ENCODE assay signal across 8 mouse cellular contexts in genomic region chr6:116671031-116671430, GRCm38 (mm10). TPM values are rescaled to one million over a fixed set of nuclear protein-coding genes. Genes with fewer than 3 reads are reported as not detected.
A peak's percentile ranks its signal among the peaks of the same experiment; 100 is the strongest.
DNase-seq lines count a peak whose midpoint lies in the region; ATAC-seq and TF ChIP-seq lines count a peak whose summit lies in the region.

No protein-coding gene starts in this region.

- ATAC-seq in heart, postnatal 0 days (ENCODE audit: insufficient read depth, low read depth): peak; percentile 49
- peak; percentile 50 for ATAC-seq in midbrain, embryonic 12.5 days (ENCODE audit: low FRiP score, low read depth)

- no peaks in the 10 kb centered on the region for H3K36me3 ChIP-seq in heart, adult 2 months (ENCODE audit: control insufficient read depth, insufficient read depth, low read length)
- H3K36me3 ChIP-seq in heart, postnatal 0 days (replicated peaks; ENCODE audit: control insufficient read depth, insufficient read depth, low read length): no peaks in the 10 kb centered on the region
- H3K36me3 ChIP-seq in midbrain, embryonic 12.5 days: no peaks in the 10 kb centered on the region

- no peaks in the 10 kb centered on the region for H3K79me2 ChIP-seq in heart, adult 2 months (replicated peaks; ENCODE audit: control insufficient read depth, insufficient read depth, low read length)

- TF ChIP-seq POLR2A in heart, adult 2 months (IDR thresholded peaks at IDR 0.05; ENCODE audit: insufficient read depth, low read depth, low read length): no peak

- H3K4me2 ChIP-seq in heart, postnatal 0 days (ENCODE audit: low read depth, low read length): no peak overlapping the region
- H3K4me2 ChIP-seq in midbrain, embryonic 12.5 days (replicated peaks): peak overlapping the region; percentile 90

- H3K27me3 ChIP-seq in heart, adult 2 months (ENCODE audit: control insufficient read depth, insufficient read depth, low read length): no peaks in the 10 kb centered on the region
- no peaks in the 10 kb centered on the region for H3K27me3 ChIP-seq in heart, postnatal 0 days (ENCODE audit: control insufficient read depth, insufficient read depth, low read length)
- H3K27me3 ChIP-seq in midbrain, embryonic 12.5 days: peaks cover 21% of the 10 kb centered on the region

- H3K9me3 ChIP-seq in heart, postnatal 0 days (replicated peaks; ENCODE audit: control insufficient read depth, low read length): no peaks in the 10 kb centered on the region
- no peaks in the 10 kb centered on the region for H3K9me3 ChIP-seq in midbrain, embryonic 12.5 days

- intact Hi-C loops in heart, adult 2 months (cut with DNase I): no loop called here

- TF ChIP-seq CTCF in heart, adult 2 months (IDR thresholded peaks at IDR 0.05): 0 out of 2 replicates have a peak, but pooled peaks have one; percentile 26
- peak; percentile 13; the same call in 1 of the 2 replicates for TF ChIP-seq CTCF in heart, postnatal 0 days (IDR thresholded peaks at IDR 0.05; ENCODE audit: low read depth)

- no peak overlapping the region for H3K9ac ChIP-seq in heart, adult 2 months (ENCODE audit: low read depth, low read length)
- no peak overlapping the region for H3K9ac ChIP-seq in heart, postnatal 0 days (replicated peaks; ENCODE audit: low read depth, low read length)
- H3K9ac ChIP-seq in midbrain, embryonic 12.5 days (replicated peaks): peak overlapping the region; percentile 21; the same call in 1 of the 2 replicates

- TF ChIP-seq EP300 in heart, adult 2 months (IDR thresholded peaks at IDR 0.05; ENCODE audit: insufficient read depth, low read depth, low read length): no peak
- TF ChIP-seq EP300 in heart, postnatal 0 days (IDR thresholded peaks at IDR 0.05; ENCODE audit: low read depth): no peak

- WGBS in heart, adult 2 months: 37% methylated on average over 5 of the region's 5 CpGs
- 15% methylated on average over 5 of the region's 5 CpGs for WGBS in heart, postnatal 0 days
- 3% methylated on average over 5 of the region's 5 CpGs for WGBS in midbrain, embryonic 12.5 days

- no peak overlapping the region for H3K4me3 ChIP-seq in heart, adult 2 months
- H3K4me3 ChIP-seq in heart, postnatal 0 days (ENCODE audit: low read depth, low read length): no peak overlapping the region
- no peak overlapping the region for H3K4me3 ChIP-seq in midbrain, embryonic 12.5 days

- no peak overlapping the region for H3K27ac ChIP-seq in heart, adult 2 months
- H3K27ac ChIP-seq in heart, postnatal 0 days (ENCODE audit: low read depth): no peak overlapping the region
- peak overlapping the region; percentile 84 for H3K27ac ChIP-seq in midbrain, embryonic 12.5 days (replicated peaks)

- peak in 1 of 2 experiments; percentile 33 for DNase-seq in heart, adult 2 months
- DNase-seq in heart, adult 9 months (ENCODE audit: low spot score in 2 of 2): no peak
- DNase-seq in MN1 (ENCODE audit: low spot score): peak; percentile 55
- DNase-seq in heart, postnatal 0 days (ENCODE audit: low spot score): peak; percentile 55
- no peak for DNase-seq in layer of hippocampus, postnatal 10 days (ENCODE audit: low spot score in 2 of 2)
- no peak for DNase-seq in right cerebral cortex, postnatal 36 days (ENCODE audit: low spot score in 2 of 2)
- DNase-seq in adrenal gland, adult 2 months: no peak

- H3K4me1 ChIP-seq in heart, adult 2 months (ENCODE audit: control insufficient read depth, insufficient read depth, low read length): no peaks in the 10 kb centered on the region
- H3K4me1 ChIP-seq in heart, postnatal 0 days (ENCODE audit: control insufficient read depth, insufficient read depth): peaks cover 28% of the 10 kb centered on the region; the same call in 1 of the 2 replicates
- peaks cover 62% of the 10 kb centered on the region for H3K4me1 ChIP-seq in midbrain, embryonic 12.5 days

RNA-seq across cellular contexts. Expression of gene Rassf4, which starts 2.7 kb away (rescaled TPM):
- 1 to 10 TPM; 5.8 TPM for total RNA-seq in heart, adult 2 months (2021)
- polyA plus RNA-seq in heart, adult 2 months (2012; rRNA removed): 6.4 and 8.9 TPM in 2 replicates
- total RNA-seq in heart, postnatal 0 days (2014; rRNA removed; ENCODE audit: low replicate concordance): 1.6 and 2.6 TPM in 2 replicates
- 5.9 and 6.0 TPM in 2 replicates for polyA plus RNA-seq in heart, postnatal 0 days (2015; fragmentation: Nextera tagmentation; extraction: Ambion mirVana)
- polyA plus RNA-seq in midbrain, embryonic 12.5 days (2016; fragmentation: Nextera tagmentation; extraction: Ambion mirVana): 31.2 and 35.2 TPM in 2 replicates
- total RNA-seq in layer of hippocampus, postnatal 10 days (2021): 1 to 10 TPM; 4.3 to 4.8 TPM
- 1 to 10 TPM; 3.9 to 7.4 TPM for total RNA-seq in adrenal gland, adult 2 months (2021)
- 2.3 TPM in 2 replicates for polyA plus RNA-seq in adrenal gland, adult 2 months (2012; rRNA removed)

RNA-seq across cellular contexts. Expression of gene Depp1, which starts 20.6 kb away (rescaled TPM):
- total RNA-seq in heart, adult 2 months (2021): 10 to 100 TPM; 53.5 to 86.1 TPM
- polyA plus RNA-seq in heart, adult 2 months (2012; rRNA removed): 32.7 and 53.0 TPM in 2 replicates
- 169 and 347 TPM in 2 replicates for total RNA-seq in heart, postnatal 0 days (2014; rRNA removed; ENCODE audit: low replicate concordance)
- polyA plus RNA-seq in heart, postnatal 0 days (2015; fragmentation: Nextera tagmentation; extraction: Ambion mirVana): 41.3 and 49.6 TPM in 2 replicates
- polyA plus RNA-seq in midbrain, embryonic 12.5 days (2016; fragmentation: Nextera tagmentation; extraction: Ambion mirVana): 4.2 and 7.1 TPM in 2 replicates
- total RNA-seq in layer of hippocampus, postnatal 10 days (2021): 1 to 10 TPM; 1.7 to 3.9 TPM
- 10 to 100 TPM in 1 of 2 experiments, 1 to 10 TPM in 1; 3.8 to 13.4 TPM for total RNA-seq in adrenal gland, adult 2 months (2021)
- 16.6 and 22.8 TPM in 2 replicates for polyA plus RNA-seq in adrenal gland, adult 2 months (2012; rRNA removed)

RNA-seq across cellular contexts. Expression of gene Zfp422, which starts 42.2 kb away (rescaled TPM):
- 10 to 100 TPM; 14.8 to 19.2 TPM for total RNA-seq in heart, adult 2 months (2021)
- polyA plus RNA-seq in heart, adult 2 months (2012; rRNA removed): 13.1 and 27.8 TPM in 2 replicates
- total RNA-seq in heart, postnatal 0 days (2014; rRNA removed; ENCODE audit: low replicate concordance): 29.1 and 33.0 TPM in 2 replicates
- 49.8 and 50.7 TPM in 2 replicates for polyA plus RNA-seq in heart, postnatal 0 days (2015; fragmentation: Nextera tagmentation; extraction: Ambion mirVana)
- 295 and 296 TPM in 2 replicates for polyA plus RNA-seq in midbrain, embryonic 12.5 days (2016; fragmentation: Nextera tagmentation; extraction: Ambion mirVana)
- total RNA-seq in layer of hippocampus, postnatal 10 days (2021): 10 to 100 TPM; 28.9 to 30.0 TPM
- 10 to 100 TPM; 14.8 to 22.9 TPM for total RNA-seq in adrenal gland, adult 2 months (2021)
- 5.0 and 6.6 TPM in 2 replicates for polyA plus RNA-seq in adrenal gland, adult 2 months (2012; rRNA removed)

RNA-seq across cellular contexts. Expression of gene Tmem72, which starts 45.7 kb away (rescaled TPM):
- total RNA-seq in heart, adult 2 months (2021): under 1 TPM; 0.03 to 0.05 TPM
- polyA plus RNA-seq in heart, adult 2 months (2012; rRNA removed): under 0.01 TPM in 2 replicates
- total RNA-seq in heart, postnatal 0 days (2014; rRNA removed; ENCODE audit: low replicate concordance): 0.15 TPM in 1 of 2 replicates, not detected in the other
- 0.01 and 0.05 TPM in 2 replicates for polyA plus RNA-seq in heart, postnatal 0 days (2015; fragmentation: Nextera tagmentation; extraction: Ambion mirVana)
- 0.08 and 0.13 TPM in 2 replicates for polyA plus RNA-seq in midbrain, embryonic 12.5 days (2016; fragmentation: Nextera tagmentation; extraction: Ambion mirVana)
- total RNA-seq in layer of hippocampus, postnatal 10 days (2021): 1 to 10 TPM in 1 of 2 experiments, under 1 TPM in 1; 0.18 to 4.4 TPM
- total RNA-seq in adrenal gland, adult 2 months (2021): under 1 TPM; 0.03 to 0.06 TPM
- polyA plus RNA-seq in adrenal gland, adult 2 months (2012; rRNA removed): under 0.01 TPM in 1 of 2 replicates, not detected in the other

Comparison
In these comparisons a context has a peak if more than half of its experiments do, and no peak if none do; other contexts are left out.
1. DNase-seq: peak in MN1 (single experiment) and heart, postnatal 0 days (single experiment); none in heart, adult 9 months (0 of 2), layer of hippocampus, postnatal 10 days (0 of 2), right cerebral cortex, postnatal 36 days (0 of 2) and adrenal gland, adult 2 months (single experiment).